Mouse (Mus musculus): ENCODE data around the gene Gm49361. TPM values are rescaled to one million over a fixed set of nuclear protein-coding genes. Genes with fewer than 3 reads are reported as not detected.
"Not testable (repeated sequence)": the region's sequence is repeated elsewhere in the genome, so short reads cannot be mapped to it uniquely, and the experiment has no call there.

Gm49361 gene
- total RNA-seq, 2 experiments from 2014 or later: 0.51 TPM; not detected in 1

DNA sequence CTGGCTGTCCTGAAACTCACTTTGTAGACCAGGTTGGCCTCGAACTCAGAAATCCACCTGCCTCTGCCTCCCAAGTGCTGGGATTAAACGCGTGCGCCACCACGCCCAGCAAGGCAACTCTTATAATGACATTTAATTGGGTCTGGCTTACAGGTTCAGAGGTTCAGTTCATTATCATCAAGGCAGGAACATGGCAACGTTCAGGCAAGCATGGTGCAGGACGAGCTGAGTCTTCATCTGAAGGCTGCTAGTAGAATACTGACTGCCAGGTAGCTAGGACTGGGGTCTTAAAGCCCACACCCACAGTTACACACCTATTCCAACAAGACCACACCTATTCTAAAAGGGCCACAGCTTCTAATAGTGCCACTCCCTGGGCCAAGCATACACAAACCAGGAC lies 57.8 kb downstream of the Gm49361 start:
- DNase-seq: not testable (repeated sequence)

DNA sequence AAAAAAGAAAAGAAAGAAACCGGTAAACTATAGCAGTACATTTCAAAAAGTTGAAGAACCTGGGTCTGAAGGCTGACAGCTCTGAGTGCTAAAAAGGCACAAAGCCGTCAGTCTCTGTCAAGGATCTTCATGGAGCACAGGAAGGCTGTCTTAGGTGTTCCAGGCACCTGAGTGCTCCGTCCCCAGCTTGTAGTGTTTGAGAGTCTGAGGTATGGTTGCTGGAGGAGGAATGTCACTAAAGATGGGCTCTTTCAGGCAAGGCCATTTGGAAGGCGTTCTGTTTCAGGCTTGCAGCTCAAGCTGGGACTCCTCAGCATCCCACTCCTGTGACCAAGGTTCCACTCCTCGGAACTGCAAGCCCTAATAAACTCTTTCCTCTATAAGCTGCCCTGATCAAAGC lies 58.5 kb downstream of the Gm49361 start:
- no peak for DNase-seq

GRCm38 (mm10) chr14:57686647-57687046 lies 59.3 kb downstream of the Gm49361 start:
- DNase-seq: no peak

DNA sequence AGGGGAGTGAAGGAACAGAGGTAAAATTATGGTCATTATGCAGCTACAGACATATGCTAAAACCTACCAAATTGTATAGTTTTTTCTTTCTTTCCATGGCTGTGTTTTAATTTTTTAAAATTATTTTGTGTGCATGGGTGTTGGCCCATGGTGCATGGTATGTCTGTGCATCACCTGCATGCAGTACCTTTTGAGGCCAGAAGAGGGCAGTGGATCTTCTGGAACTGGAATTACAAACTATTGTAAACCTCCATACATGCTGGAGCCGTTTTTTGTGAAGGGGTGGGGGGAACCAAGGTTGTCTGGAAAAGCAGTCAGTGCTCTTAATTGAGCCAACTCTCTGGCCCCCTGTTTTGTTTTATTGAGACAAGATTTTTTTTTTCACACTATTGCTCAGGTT lies 61.3 kb downstream of the Gm49361 start:
- DNase-seq: no peak

GRCm38 (mm10) chr14:57682751-57683150 lies 63.2 kb downstream of the Gm49361 start:
- DNase-seq: no peak

- DNase-seq: peak; percentile 46
Measured at GRCm38 (mm10) chr14:57679958-57680535, 65.9 kb downstream of the Gm49361 start.

- no peak for DNase-seq
Measured at GRCm38 (mm10) chr14:57679523-57679922, 66.4 kb downstream of the Gm49361 start.

GRCm38 (mm10) chr14:57675481-57675880 lies 70.4 kb downstream of the Gm49361 start:
- DNase-seq: no peak

- no peak for DNase-seq
Measured at GRCm38 (mm10) chr14:57665628-57665950, 80.3 kb downstream of the Gm49361 start.

DNA sequence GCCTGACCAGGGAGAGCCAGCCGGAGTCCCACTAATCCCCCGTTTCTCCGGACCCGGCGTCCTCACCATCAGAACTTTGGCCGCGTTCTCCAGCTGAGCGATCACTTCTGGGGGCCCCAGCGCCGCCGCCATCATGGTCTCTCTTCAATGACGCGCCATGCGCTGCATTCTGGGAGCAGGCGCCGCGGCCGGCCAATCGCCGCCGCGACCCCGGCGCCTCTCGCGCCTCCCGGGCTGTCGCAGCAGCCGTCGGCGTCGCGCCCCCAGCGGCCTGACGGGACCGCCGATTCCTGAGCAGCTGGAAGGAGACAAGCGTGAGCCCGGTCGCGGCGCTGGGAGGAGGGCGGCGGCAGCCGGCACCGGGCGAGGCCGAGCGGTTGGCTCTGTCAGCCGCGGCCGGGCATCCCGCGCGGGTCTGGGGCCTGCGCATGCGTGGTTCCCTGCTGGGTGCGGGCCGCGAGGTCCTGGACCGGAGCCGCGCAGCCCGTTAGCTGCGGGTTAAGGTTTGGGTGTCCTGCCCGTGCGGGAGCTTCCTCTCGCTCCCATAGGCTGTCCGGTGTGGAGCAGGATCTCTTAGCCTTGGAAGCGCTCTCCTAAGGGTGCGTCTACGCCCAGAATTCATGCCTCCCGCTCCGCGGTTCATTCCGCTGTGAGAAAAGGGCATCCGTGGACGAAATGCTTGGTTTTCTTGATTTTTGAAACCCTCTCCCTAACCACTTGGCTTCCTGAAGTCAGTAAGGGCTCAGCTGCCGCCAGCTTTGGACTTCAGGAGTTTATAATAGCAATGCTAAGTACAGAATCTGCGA lies 80.9 kb downstream of the Gm49361 start, which contains the start of gene Xpo4:
Gene Xpo4, minus strand, starts transcription at position 609 of the 806 bp plus-strand sequence.
- peak; percentile 80 for DNase-seq

DNA sequence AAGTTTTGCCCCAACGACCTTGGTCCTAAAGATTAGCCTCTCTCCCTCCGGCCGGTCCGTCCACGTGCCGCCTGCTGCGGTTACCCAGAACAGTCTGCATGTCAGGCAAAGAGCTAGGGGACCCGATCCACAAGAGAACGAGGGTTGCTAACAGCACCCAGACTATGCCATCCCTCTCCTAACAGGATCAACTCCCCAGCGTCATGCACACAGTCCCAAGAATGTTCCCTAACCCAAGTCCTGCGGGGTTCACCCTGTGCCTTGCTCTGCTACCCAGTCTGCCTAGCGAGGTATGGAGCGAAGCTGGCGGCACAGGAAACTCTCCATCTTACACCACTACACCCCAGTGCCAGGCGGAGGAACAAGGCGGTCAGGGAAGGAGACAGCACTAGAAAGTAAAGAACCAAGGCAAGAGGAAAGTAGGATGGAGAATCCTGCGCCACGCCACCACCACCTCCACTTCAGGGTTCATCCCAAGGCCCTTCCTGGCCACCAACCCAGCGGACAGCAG lies 81.5 kb downstream of the Gm49361 start:
- DNase-seq: no peak

GRCm38 (mm10) chr14:57663630-57664029 lies 82.3 kb downstream of the Gm49361 start:
- no peak for DNase-seq

- no peak for DNase-seq
Measured at GRCm38 (mm10) chr14:57658301-57658700, 87.6 kb downstream of the Gm49361 start.

DNA sequence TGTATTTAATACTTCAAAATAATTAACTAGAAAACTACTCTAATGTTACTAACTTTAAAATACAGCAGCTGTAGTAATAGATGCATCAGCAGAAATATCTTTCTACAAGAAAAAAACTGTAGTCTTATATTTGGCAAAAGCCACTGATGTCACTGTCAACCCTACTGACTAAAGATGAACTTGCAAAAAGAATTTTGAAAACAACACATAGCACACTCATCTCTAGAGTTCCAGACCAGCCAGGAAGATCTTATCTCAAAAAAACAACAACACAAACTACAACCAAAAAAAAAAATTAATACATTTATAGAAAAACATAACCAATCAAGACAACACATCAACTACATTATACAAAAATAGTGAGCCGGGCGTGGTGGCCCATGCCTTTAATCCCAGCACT lies 88.4 kb downstream of the Gm49361 start:
- no peak for DNase-seq

DNA sequence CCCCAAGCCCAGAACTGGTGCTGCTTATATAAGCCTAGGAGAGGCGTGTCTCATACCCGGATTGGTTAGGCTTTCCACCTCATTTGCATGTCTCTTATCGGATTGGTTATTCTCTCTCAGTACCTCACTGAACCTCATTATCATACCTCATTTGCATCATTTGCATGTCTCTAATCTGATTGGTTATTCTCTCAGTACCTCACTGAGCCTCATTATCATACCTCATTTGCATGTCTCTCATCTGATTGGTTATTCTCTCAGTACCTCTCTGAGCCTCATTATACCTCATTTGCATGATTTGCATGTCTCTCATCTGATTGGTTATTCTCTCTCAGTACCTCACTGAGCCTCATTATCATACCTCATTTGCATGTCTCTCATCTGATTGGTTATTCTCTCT lies 89.4 kb downstream of the Gm49361 start:
- not testable (repeated sequence) for DNase-seq

GRCm38 (mm10) chr14:57649501-57649900 lies 96.4 kb downstream of the Gm49361 start:
- DNase-seq: no peak

DNA sequence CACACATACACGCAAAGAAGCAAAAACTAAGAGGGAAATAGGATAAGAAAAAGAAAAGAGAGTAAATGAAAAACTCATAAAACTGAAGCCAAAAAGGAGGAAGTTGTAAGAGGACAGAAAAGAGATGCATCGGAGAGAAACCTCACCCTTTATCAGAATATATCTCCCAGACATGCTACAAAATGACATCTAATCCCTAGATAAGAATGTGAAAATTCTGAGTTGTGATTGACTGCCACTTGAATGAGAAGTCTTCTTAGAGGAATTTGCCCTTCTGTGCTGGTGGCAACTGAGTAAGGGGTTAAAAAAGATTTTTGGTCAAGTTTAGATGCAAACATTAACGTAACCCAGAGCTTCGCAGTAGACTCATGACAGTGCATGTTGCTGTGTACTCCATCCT lies 99.7 kb downstream of the Gm49361 start:
- DNase-seq: no peak

GRCm38 (mm10) chr14:57639153-57639552 lies 106.8 kb downstream of the Gm49361 start:
- no peak for DNase-seq

- no peak for DNase-seq
Measured at GRCm38 (mm10) chr14:57634141-57634540, 111.8 kb downstream of the Gm49361 start.

- DNase-seq: no peak
Measured at GRCm38 (mm10) chr14:57629595-57629994, 116.3 kb downstream of the Gm49361 start.

DNA sequence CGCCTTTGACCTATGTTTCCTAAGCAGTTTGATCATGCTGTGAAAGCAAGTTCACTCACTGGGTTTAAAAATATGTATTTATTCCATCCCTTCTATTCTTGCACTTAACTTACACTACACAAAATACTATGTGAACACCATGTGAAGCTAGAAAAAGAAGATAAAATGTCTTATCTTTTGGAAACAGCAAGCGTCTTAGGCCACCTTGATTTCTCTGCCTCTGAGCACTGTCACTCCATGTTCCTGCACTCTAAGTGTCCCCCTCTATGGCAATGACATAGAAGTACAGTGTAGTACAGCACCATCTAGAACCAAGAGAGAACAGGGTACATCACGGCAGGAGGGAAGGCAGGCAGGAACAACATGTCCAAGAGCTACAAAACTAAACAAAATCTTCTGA lies 123.0 kb downstream of the Gm49361 start:
- no peak for DNase-seq

GRCm38 (mm10) chr14:57621699-57622098 lies 124.2 kb downstream of the Gm49361 start:
- DNase-seq: no peak

DNA sequence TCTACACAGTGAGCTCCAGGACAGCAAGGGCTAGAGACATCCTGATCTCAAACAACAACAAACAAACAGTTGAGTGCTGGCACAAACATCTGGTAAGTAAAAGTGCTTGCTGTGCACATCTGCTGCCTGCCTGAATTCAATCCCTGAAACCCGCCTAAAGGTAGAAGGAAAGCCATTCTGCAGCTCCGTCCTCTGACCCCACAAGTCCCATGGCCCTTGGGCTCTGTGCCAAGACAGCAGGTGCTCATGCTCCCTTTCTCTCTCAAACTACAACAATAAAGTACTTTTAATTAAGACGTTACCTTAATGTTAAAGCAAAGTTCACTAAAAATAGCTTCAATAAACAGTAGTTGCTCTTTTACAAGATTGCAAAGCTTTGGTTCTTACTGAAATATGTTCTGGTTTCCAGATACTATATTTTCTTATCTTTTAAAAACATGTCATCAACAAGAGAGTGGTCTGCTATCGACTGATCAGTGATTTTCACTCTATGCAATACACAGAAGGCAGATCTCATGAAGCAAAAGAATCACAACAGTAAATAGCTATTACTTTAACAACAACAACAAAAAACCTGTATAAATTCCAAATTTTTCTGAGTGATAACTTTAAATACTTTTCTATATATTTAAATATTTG lies 125.2 kb downstream of the Gm49361 start:
- no peak for DNase-seq

All from gastrocnemius, postnatal 25 days (tissue).